Mouse (Mus musculus) erythroblast, embryonic 14.5 days (primary cell): ENCODE data around the gene Rnf169. TPM values are rescaled to one million over a fixed set of nuclear protein-coding genes. Genes with fewer than 3 reads are reported as not detected.
A peak's percentile ranks its signal among the peaks of the same experiment; 100 is the strongest.

Source experiments
- H3K27me3 ChIP-seq: 2 replicates; pipeline ENCODE4 v1.6.1; 2012; ENCODE audit warnings: inconsistent platforms; ENCODE audit not compliant: control insufficient read depth
- H3K36me3 ChIP-seq: 2 replicates; pipeline ENCODE4 v1.6.1; 2012; ENCODE audit warnings: mild to moderate bottlenecking, inconsistent platforms; ENCODE audit not compliant: control insufficient read depth
- H3K4me1 ChIP-seq: 2 replicates; pipeline ENCODE4 v1.6.1; 2012; ENCODE audit warnings: inconsistent platforms; ENCODE audit not compliant: control insufficient read depth
- H3K4me3 ChIP-seq: replicated peaks from 2 replicates; pipeline ENCODE3; 2012; ENCODE audit warnings: moderate library complexity, mild to moderate bottlenecking, inconsistent platforms
- H3K9me3 ChIP-seq: 2 replicates; pipeline ENCODE4 v1.6.1; 2012; ENCODE audit warnings: low read length, inconsistent platforms, mixed read lengths; ENCODE audit not compliant: control insufficient read depth
- GATA1 ChIP-seq: IDR thresholded peaks from 2 replicates; pipeline ENCODE4 v1.6.1; 2012; ENCODE audit warnings: low read length, inconsistent platforms, mixed read lengths
- TAL1 ChIP-seq: IDR thresholded peaks from 3 replicates; pipeline ENCODE4 v1.6.1; 2012; ENCODE audit warnings: low read length, inconsistent platforms, mixed read lengths
- polyA plus RNA-seq: library from polyadenylated mRNA; stranded (reverse); fragments of >175 nt; gene quantifications from 2 replicates; pipeline ENCODE4 v1.2.3, GENCODE M21; 2012

Gene Rnf169
- polyA plus RNA-seq, result 0.08 and 0.13 TPM in 2 replicates

DNA sequence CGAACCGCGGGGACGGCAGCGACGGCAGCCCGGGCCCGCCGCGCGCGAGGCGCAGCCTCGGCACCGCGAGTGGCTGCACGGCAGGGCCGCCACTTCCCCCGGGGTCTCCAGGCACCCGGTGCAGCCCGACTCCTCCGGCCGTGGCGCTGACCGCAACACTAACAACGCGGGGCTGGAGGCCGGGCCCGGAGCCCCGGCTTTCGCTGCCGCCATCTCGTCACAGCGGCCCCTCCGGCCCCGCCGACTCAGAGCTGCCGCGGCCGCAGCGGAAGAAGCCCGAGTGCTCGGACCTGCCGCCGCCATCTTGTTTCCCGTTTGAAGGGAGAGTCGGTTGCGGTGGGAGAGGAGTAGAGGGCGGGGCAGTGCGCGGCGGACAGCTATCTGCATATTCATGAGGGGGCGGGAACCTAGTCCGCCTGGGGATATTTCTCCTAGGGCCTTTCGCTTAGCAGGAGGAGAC, at the start of gene Rnf169:
Gene Rnf169 (minus strand): TSS at position 317 of the 460 bp plus-strand sequence.
- Histone ChIP-seq H3K27me3 (peaks cover 2% of the 10 kb centered on the region; the same call in 1 of the 2 replicates), H3K36me3 (no peaks in the 10 kb centered on the region), H3K9me3 (no peaks in the 10 kb centered on the region), H3K4me3 (peak within 1 kb of the TSS; percentile 87), H3K4me1 (peaks cover 19% of the 10 kb centered on the region)
- TF ChIP-seq GATA1, result no peak
- TF ChIP-seq TAL1, result no peak

DNA sequence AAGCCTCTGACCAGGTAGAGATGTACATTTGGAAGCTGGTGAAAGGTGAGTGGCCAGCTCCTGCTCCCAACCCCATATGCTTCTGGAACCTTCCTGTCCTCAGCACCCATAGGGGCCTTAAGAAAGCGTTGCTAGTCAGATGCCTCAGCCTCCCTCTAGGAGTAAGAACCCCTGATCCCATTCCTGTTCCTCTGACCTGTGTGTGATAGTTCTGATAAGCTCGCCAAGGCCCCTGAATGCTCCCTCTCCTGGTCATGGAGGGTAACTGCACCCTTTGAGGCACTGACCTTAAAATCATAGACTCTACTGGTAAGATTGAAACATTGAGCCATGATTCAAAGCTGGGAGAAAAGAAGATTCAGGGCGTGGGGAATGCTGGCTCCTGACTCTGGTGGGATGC, 49.1 kb upstream of the Rnf169 start:
- Histone ChIP-seq H3K4me3 (no peak overlapping the region), H3K27me3 (no peaks in the 10 kb centered on the region), H3K4me1 (no peaks in the 10 kb centered on the region), H3K9me3 (no peaks in the 10 kb centered on the region), H3K36me3 (no peaks in the 10 kb centered on the region)
- TF ChIP-seq GATA1, result no peak
- no peak for TF ChIP-seq TAL1

DNA sequence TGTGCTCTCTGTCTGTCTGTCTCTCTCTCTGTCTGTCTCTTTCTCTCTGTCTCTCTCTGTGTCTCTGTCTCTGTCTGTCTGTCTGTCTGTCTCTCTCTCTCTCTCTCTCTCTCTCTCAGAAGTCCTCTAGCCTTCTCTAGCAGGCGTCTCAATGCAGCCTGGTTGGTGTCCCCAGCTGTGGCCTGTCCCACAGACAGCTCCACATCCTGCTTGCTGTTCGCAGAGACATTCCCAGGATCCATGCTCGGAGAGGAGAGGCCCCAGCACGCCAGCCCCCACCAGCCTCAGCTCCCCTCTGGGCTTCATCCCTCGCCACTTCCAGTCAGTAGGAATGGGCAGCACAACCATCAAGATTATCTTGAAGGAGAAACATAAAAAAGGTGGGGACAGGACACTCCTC, 47.1 kb upstream of the Rnf169 start:
- Histone ChIP-seq H3K36me3 (no peaks in the 10 kb centered on the region), H3K9me3 (no peaks in the 10 kb centered on the region), H3K4me3 (no peak overlapping the region), H3K4me1 (no peaks in the 10 kb centered on the region), H3K27me3 (no peaks in the 10 kb centered on the region)
- no peak for TF ChIP-seq TAL1
- no peak for TF ChIP-seq GATA1

DNA sequence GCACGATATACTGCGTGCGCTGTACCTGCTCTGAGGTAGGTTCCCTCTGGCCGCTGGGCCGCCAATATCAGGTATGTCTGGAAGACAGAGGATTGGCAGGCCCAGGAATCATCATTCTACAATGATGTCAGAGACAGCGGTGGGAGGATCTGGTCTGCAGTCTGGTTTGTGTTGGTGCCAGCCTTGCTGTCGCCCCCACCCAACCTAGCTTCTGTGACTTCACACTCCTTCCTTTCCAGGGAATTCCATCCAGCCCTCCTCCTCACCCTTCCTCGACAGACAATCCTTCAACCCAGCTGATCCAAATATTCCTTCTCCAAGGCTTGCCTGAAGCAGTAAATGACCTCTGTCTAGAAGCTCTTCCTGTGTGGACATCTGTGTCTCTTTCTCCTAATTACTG, 36.8 kb upstream of the Rnf169 start:
- no peak for TF ChIP-seq GATA1
- TF ChIP-seq TAL1, result no peak
- H3K4me1 ChIP-seq, result no peaks in the 10 kb centered on the region
- H3K27me3 ChIP-seq, result no peaks in the 10 kb centered on the region
- H3K9me3 ChIP-seq, result no peaks in the 10 kb centered on the region
- no peaks in the 10 kb centered on the region for H3K36me3 ChIP-seq
- H3K4me3 ChIP-seq, result no peak overlapping the region

DNA sequence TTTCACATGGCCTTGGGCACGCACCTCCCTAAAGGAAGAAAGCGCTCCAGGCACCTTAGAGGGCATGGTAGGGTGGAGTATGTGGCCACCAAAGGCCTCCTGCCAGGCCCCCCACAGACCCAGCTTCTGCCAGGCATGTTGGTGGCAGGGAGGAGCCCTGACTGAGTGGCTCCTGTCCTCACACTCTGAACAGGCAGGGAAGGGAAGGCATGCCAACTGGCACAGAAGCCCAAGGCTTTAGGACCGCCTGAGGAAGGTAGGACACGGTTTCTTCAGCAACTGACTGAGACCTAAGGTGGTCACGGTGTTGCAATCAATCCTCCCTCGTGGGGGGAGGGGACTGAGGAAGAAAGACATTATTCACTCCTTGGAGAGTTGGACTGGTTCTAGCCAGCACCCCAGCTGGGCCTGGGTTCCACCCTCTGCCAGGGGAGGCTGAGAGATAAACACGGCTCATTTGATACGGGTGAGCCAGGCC, 33.9 kb upstream of the Rnf169 start:
- Histone ChIP-seq H3K4me1 (no peaks in the 10 kb centered on the region), H3K4me3 (no peak overlapping the region), H3K9me3 (no peaks in the 10 kb centered on the region), H3K36me3 (no peaks in the 10 kb centered on the region), H3K27me3 (peaks cover 16% of the 10 kb centered on the region)
- TF ChIP-seq TAL1, result no peak
- TF ChIP-seq GATA1, result no peak

DNA sequence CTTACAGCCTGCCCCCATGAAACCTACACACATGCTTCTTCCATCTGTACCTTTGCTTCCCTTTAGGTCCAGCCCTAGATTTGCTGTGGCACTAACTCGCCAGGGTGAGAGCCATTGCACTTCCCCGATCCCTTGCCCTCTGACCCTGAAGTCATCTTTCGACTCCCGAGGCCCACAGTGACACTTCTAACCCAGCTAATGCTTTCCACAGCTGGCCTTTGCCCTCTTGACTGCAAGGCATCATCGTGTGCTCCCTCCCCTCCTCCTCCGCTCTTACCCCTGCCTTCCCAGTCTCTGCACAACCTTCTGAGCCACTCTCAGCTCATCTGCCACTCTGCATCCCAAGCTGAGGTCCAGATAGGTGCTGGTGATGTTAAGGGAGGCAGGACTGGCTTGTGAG, 32.3 kb upstream of the Rnf169 start:
- Histone ChIP-seq H3K4me1 (no peaks in the 10 kb centered on the region), H3K27me3 (peaks cover 33% of the 10 kb centered on the region), H3K9me3 (no peaks in the 10 kb centered on the region), H3K4me3 (no peak overlapping the region), H3K36me3 (no peaks in the 10 kb centered on the region)
- no peak for TF ChIP-seq TAL1
- no peak for TF ChIP-seq GATA1

DNA sequence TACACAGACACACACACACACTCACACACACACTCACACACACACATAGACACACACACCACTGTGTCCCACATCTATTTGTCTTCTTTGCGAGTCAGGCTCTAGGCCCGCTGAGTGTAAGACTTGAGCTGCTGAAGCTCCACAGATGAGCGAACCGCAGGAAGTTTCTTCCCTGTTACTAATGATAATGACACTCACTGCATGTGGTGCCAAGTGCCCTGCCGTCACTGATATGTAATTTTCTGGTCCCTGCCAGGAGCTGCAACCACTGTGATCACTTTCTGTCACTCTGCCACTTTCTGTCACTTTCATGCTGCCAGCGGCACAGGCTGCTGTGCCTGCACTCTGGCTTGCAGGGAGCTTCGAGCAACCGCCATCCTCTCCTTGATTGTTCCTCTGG, 31.8 kb upstream of the Rnf169 start:
- H3K4me3 ChIP-seq, result no peak overlapping the region
- H3K27me3 ChIP-seq, result peaks cover 37% of the 10 kb centered on the region
- H3K4me1 ChIP-seq, result no peaks in the 10 kb centered on the region
- no peaks in the 10 kb centered on the region for H3K36me3 ChIP-seq
- TF ChIP-seq GATA1 (no peak), TAL1 (no peak)
- H3K9me3 ChIP-seq, result no peaks in the 10 kb centered on the region

DNA sequence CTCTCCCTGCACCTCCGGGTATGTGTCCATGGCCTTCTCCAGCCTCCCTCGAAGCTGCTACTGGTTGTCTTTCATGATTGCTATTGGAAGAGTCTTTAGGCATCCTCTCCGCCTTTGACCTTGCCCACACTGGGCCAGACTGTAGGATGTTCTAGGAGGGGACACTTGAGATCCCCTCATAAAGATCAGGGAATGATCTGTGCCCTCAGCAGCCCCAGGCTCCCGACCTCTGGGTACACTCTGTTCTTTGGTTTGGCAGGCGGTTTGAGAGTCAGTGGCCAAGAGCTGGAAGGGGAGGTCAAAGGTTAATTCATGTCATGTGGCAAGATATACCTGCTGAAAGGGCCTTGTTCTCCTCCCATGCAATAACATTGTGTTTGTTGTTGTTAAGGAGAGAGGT, 30.5 kb upstream of the Rnf169 start:
- Histone ChIP-seq H3K9me3 (no peaks in the 10 kb centered on the region), H3K4me3 (no peak overlapping the region), H3K36me3 (no peaks in the 10 kb centered on the region), H3K27me3 (peaks cover 51% of the 10 kb centered on the region), H3K4me1 (no peaks in the 10 kb centered on the region)
- no peak for TF ChIP-seq GATA1
- no peak for TF ChIP-seq TAL1

DNA sequence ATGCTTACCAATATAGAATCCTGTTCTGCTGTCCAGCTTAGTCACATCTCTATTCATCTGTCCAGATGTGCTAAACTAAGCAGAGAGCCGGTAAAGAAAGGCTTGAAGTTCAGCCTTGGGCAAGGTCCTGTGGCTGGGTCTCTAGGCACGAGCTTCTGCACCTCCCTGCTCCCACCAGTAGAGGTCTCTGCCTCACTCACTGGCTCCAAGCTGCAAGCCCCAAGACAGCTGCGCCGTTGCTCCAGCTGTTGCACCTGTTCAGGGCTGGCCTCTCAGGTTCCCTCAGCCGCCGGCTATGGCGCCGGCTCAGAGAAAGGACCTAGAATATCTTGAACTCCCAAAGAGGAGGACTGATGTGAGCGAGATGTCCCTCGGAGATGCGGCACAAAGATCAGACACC, 29.4 kb upstream of the Rnf169 start:
- H3K4me3 ChIP-seq, result no peak overlapping the region
- H3K4me1 ChIP-seq, result no peaks in the 10 kb centered on the region
- H3K27me3 ChIP-seq, result peaks cover 62% of the 10 kb centered on the region
- H3K9me3 ChIP-seq, result no peaks in the 10 kb centered on the region
- H3K36me3 ChIP-seq, result no peaks in the 10 kb centered on the region
- TF ChIP-seq GATA1, result no peak
- no peak for TF ChIP-seq TAL1

DNA sequence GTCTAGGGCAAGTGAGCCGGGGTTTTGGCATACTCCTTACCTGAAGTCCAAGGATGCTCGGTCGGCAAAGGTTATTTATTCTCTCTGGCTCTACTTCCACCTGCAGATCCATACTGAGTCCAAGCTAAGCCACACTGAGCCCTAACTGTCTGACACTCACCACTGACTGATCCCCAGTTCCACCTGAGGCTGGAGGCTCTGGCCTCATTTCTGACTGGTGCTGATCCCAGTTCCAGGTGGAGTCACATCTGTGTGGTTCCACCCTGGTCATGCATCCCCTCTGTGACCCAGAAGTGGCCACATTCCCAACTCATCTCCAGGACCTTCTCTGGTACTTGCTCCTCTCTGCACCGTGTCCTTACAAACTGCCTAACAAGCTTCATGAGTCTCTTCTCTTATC, 28.5 kb upstream of the Rnf169 start:
- Histone ChIP-seq H3K4me3 (no peak overlapping the region), H3K4me1 (no peaks in the 10 kb centered on the region), H3K27me3 (peaks cover 70% of the 10 kb centered on the region), H3K36me3 (no peaks in the 10 kb centered on the region), H3K9me3 (no peaks in the 10 kb centered on the region)
- TF ChIP-seq GATA1, result no peak
- TF ChIP-seq TAL1, result no peak
